Mouse (Mus musculus) kidney, postnatal 0 days (tissue): ENCODE data around the gene Zfp523. TPM values are rescaled to one million over a fixed set of nuclear protein-coding genes. Genes with fewer than 3 reads are reported as not detected.

ENCODE experiments used
- ATAC-seq: fragments of 200-750 bp; cut with Nextera tagmentation; replicated peaks from 2 replicates; pipeline ENCODE4 v1.8.0; 2017; ENCODE audit warnings: low read depth, moderate number of reproducible peaks, moderate TSS enrichment, moderate library complexity; ENCODE audit not compliant: low FRiP score
- DNase-seq: peaks from one replicate; pipeline ENCODE4 v3.0.0-alpha.2; 2016; ENCODE audit warnings: low spot score
- H3K27ac ChIP-seq: fragments of 300-500 bp; sonication (generic); 2 replicates; pipeline ENCODE4 v1.5.1; 2014; ENCODE audit warnings: mild to moderate bottlenecking
- H3K27me3 ChIP-seq: fragments of 300-500 bp; sonication (generic); 2 replicates; pipeline ENCODE4 v1.6.1; 2014; ENCODE audit warnings: low read length, mixed read lengths; ENCODE audit not compliant: insufficient read depth
- H3K36me3 ChIP-seq: fragments of 300-500 bp; sonication (generic); 2 replicates; pipeline ENCODE4 v1.6.1; 2014; ENCODE audit warnings: low read length, mixed read lengths; ENCODE audit not compliant: insufficient read depth
- H3K4me1 ChIP-seq: fragments of 300-500 bp; sonication (generic); replicated peaks from 2 replicates; pipeline ENCODE4 v1.6.1; 2014; ENCODE audit warnings: antibody characterized with exemption, low read length, mixed read lengths; ENCODE audit not compliant: insufficient read depth
- H3K4me2 ChIP-seq: fragments of 300-500 bp; sonication (generic); 2 replicates; pipeline ENCODE4 v1.6.1; 2014; ENCODE audit warnings: mild to moderate bottlenecking, low read length, moderate library complexity, mixed read lengths
- H3K4me3 ChIP-seq: fragments of 300-500 bp; sonication (generic); replicated peaks from 2 replicates; pipeline ENCODE4 v1.5.1; 2014; ENCODE audit warnings: low read depth, low read length
- H3K9ac ChIP-seq: fragments of 300-500 bp; sonication (generic); 2 replicates; pipeline ENCODE4 v1.6.1; 2014; ENCODE audit warnings: low read depth, low read length
- H3K9me3 ChIP-seq: fragments of 300-500 bp; sonication (generic); replicated peaks from 2 replicates; pipeline ENCODE4 v1.6.1; 2016; ENCODE audit warnings: low read length, inconsistent platforms, mixed read lengths
- CTCF ChIP-seq: IDR thresholded peaks from 2 replicates; pipeline ENCODE4 v1.5.1; 2016; ENCODE audit warnings: antibody characterized with exemption, low read depth, mild to moderate bottlenecking, moderate library complexity
- WGBS: fragments of 180-500 bp; shearing (Covaris S2); extraction: QIAGEN DNeasy Blood & Tissue Kit; methylation state at CpG from one replicate; pipeline ENCODE4 v1.1.7; 2014; 5-methylcytosine and 5-hydroxymethylcytosine counted together
- polyA plus RNA-seq: library from polyadenylated mRNA; unstranded; fragments of >200 nt; fragmentation: Nextera tagmentation; extraction: Ambion mirVana; gene quantifications from 2 replicates; pipeline ENCODE4 v1.2.1, GENCODE M21; 2015

The Zfp523 gene
- polyA plus RNA-seq, 1 experiment from 2014 or later = 32.4 TPM

GRCm38 (mm10) chr17:28172690-28173089, 4.2 kb upstream of the Zfp523 start:
- H3K9me3 ChIP-seq = no peaks in the 10 kb centered on the region
- 30% methylated on average over 9 of the region's 9 CpGs for WGBS
- peaks cover 17% of the 10 kb centered on the region for H3K4me1 ChIP-seq
- 0 out of 2 replicates have a peak overlapping the region, but pooled peaks have one; percentile 20 for H3K27ac ChIP-seq
- ATAC-seq (no peak), DNase-seq (peak; percentile 64)
- no peak overlapping the region for H3K4me3 ChIP-seq
- H3K36me3 ChIP-seq = 0 out of 2 replicates have a peak, but pooled peaks cover 4% of the 10 kb centered on the region
- no peak for TF ChIP-seq CTCF
- H3K9ac ChIP-seq = no peak overlapping the region
- no peaks in the 10 kb centered on the region for H3K27me3 ChIP-seq
- no peak overlapping the region for H3K4me2 ChIP-seq

- no peak for TF ChIP-seq CTCF
- peak overlapping the region; percentile 93 for H3K27ac ChIP-seq
- peak overlapping the region; percentile 95 for H3K9ac ChIP-seq
- ATAC-seq = peak; percentile 74
- H3K36me3 ChIP-seq = no peaks in the 10 kb centered on the region; the same call in 1 of the 2 replicates
- no peaks in the 10 kb centered on the region for H3K27me3 ChIP-seq
- DNase-seq = peak; percentile 66
- peak overlapping the region; percentile 92 for H3K4me2 ChIP-seq
- WGBS = 4% methylated on average over 18 of the region's 22 CpGs
- H3K9me3 ChIP-seq = no peaks in the 10 kb centered on the region
- H3K4me1 ChIP-seq = peaks cover 14% of the 10 kb centered on the region
- peak overlapping the region; percentile 81 for H3K4me3 ChIP-seq
These were observed 664 bp downstream of the Zfp523 start for GRCm38 (mm10) chr17:28177540-28178046.

- H3K4me2 ChIP-seq = no peak overlapping the region
- no peak overlapping the region for H3K27ac ChIP-seq
- H3K27me3 ChIP-seq = no peaks in the 10 kb centered on the region
- DNase-seq = no peak
- no peak overlapping the region for H3K4me3 ChIP-seq
- ATAC-seq = no peak
- peaks cover 11% of the 10 kb centered on the region for H3K4me1 ChIP-seq
- TF ChIP-seq CTCF = no peak
- H3K36me3 ChIP-seq = no peaks in the 10 kb centered on the region; the same call in 1 of the 2 replicates
- H3K9ac ChIP-seq = no peak overlapping the region
- 61% methylated on average over 4 of the region's 4 CpGs for WGBS
- H3K9me3 ChIP-seq = no peaks in the 10 kb centered on the region
These were observed 3.4 kb downstream of the Zfp523 start for GRCm38 (mm10) chr17:28180331-28180730.

- Histone ChIP-seq H3K36me3 (no peaks in the 10 kb centered on the region; the same call in 1 of the 2 replicates), H3K4me1 (peaks cover 10% of the 10 kb centered on the region), H3K4me3 (no peak overlapping the region), H3K27me3 (no peaks in the 10 kb centered on the region), H3K9ac (no peak overlapping the region), H3K4me2 (no peak overlapping the region), H3K27ac (no peak overlapping the region), H3K9me3 (no peaks in the 10 kb centered on the region)
- WGBS = 79% methylated on average over 15 of the region's 15 CpGs
- no peak for ATAC-seq
- no peak for DNase-seq
- no peak for TF ChIP-seq CTCF
These were observed 4.0 kb downstream of the Zfp523 start for GRCm38 (mm10) chr17:28180783-28181544.

- WGBS = 84% methylated on average over 7 of the region's 7 CpGs
- no peaks in the 10 kb centered on the region for H3K4me1 ChIP-seq
- H3K4me3 ChIP-seq = no peak overlapping the region
- H3K27ac ChIP-seq = no peak overlapping the region
- H3K36me3 ChIP-seq = peaks cover 4% of the 10 kb centered on the region
- no peak for ATAC-seq
- no peaks in the 10 kb centered on the region for H3K9me3 ChIP-seq
- H3K4me2 ChIP-seq = no peak overlapping the region
- DNase-seq = no peak
- H3K27me3 ChIP-seq = no peaks in the 10 kb centered on the region
- TF ChIP-seq CTCF = no peak
- no peak overlapping the region for H3K9ac ChIP-seq
These were observed 8.2 kb downstream of the Zfp523 start for GRCm38 (mm10) chr17:28184971-28185638.

GRCm38 (mm10) chr17:28188313-28188712, 11.4 kb downstream of the Zfp523 start:
- Histone ChIP-seq H3K4me2 (no peak overlapping the region), H3K4me3 (no peak overlapping the region), H3K27ac (no peak overlapping the region), H3K36me3 (peaks cover 27% of the 10 kb centered on the region), H3K27me3 (no peaks in the 10 kb centered on the region), H3K4me1 (no peaks in the 10 kb centered on the region), H3K9me3 (no peaks in the 10 kb centered on the region), H3K9ac (no peak overlapping the region)
- ATAC-seq (no peak), DNase-seq (no peak)
- WGBS = 67% methylated on average over 5 of the region's 5 CpGs
- no peak for TF ChIP-seq CTCF
